In genomic region chr7:19523017-19523756, GRCm38 (mm10) we compare ENCODE assay signal across 9 mouse cellular contexts. TPM values are rescaled to one million over a fixed set of nuclear protein-coding genes. Genes with fewer than 3 reads are reported as not detected.
DNase-seq lines count a peak whose midpoint lies in the region; ATAC-seq and TF ChIP-seq lines count a peak whose summit lies in the region.
"Had no signal": no experiment of that assay in that cellular context is flagged by ENCODE, and none has a peak within 500 bp of the region (broad histone marks: within the 10 kb centered on the region; RNA-seq: fewer than 3 reads in every experiment).

No protein-coding gene starts in this region.

- peak overlapping the region; percentile 77 for H3K4me2 ChIP-seq in intestine, embryonic 16.5 days (ENCODE audit: low read depth, low read length)

- H3K36me3 ChIP-seq in heart, embryonic 10.5 days, result 0 out of 2 replicates have a peak, but pooled peaks cover under 1% of the 10 kb centered on the region
- H3K36me3 ChIP-seq in intestine, embryonic 16.5 days (ENCODE audit: control insufficient read depth, insufficient read depth, low read length), result no peaks in the 10 kb centered on the region

- TF ChIP-seq CTCF in olfactory bulb, adult 2 months (IDR thresholded peaks at IDR 0.05; ENCODE audit: insufficient read depth, low read depth, low read length), result no peak

- H3K4me3 ChIP-seq in heart, embryonic 10.5 days, result peak overlapping the region; percentile 56
- H3K4me3 ChIP-seq in intestine, embryonic 16.5 days (ENCODE audit: low read length), result peak overlapping the region; percentile 46
- H3K4me3 ChIP-seq in olfactory bulb, adult 2 months (ENCODE audit: insufficient read depth, low read depth, low read length), result peak overlapping the region; percentile 42

- H3K27me3 ChIP-seq in heart, embryonic 10.5 days (ENCODE audit: insufficient read depth, poor library complexity, severe bottlenecking), result peaks cover 82% of the 10 kb centered on the region
- peaks cover 71% of the 10 kb centered on the region for H3K27me3 ChIP-seq in intestine, embryonic 16.5 days (replicated peaks; ENCODE audit: control insufficient read depth, insufficient read depth, low read length)

- 0 out of 2 replicates have a peak, but pooled peaks have one; percentile 3 for ATAC-seq in intestine, embryonic 16.5 days

- peaks cover 33% of the 10 kb centered on the region for H3K4me1 ChIP-seq in heart, embryonic 10.5 days
- peaks cover 21% of the 10 kb centered on the region for H3K4me1 ChIP-seq in intestine, embryonic 16.5 days (ENCODE audit: control insufficient read depth, insufficient read depth, low read length)
- H3K4me1 ChIP-seq in olfactory bulb, adult 2 months (ENCODE audit: control insufficient read depth, insufficient read depth, low read length), result peaks cover 26% of the 10 kb centered on the region

- no peaks in the 10 kb centered on the region for H3K9me3 ChIP-seq in heart, embryonic 10.5 days
- no peaks in the 10 kb centered on the region for H3K9me3 ChIP-seq in intestine, embryonic 16.5 days (ENCODE audit: control insufficient read depth, low read length)

- no peak for TF ChIP-seq POLR2A in olfactory bulb, adult 2 months (IDR thresholded peaks at IDR 0.05; ENCODE audit: insufficient read depth, low read depth, low read length)

- H3K9ac ChIP-seq in intestine, embryonic 16.5 days (ENCODE audit: low read depth, low read length), result 0 out of 2 replicates have a peak overlapping the region, but pooled peaks have one; percentile 37

- intact Hi-C loops in heart, postnatal 10 days (cut with DNase I), result no loop called here

- WGBS in heart, embryonic 10.5 days, result 18% methylated on average over 72 of the region's 72 CpGs
- 8% methylated on average over 71 of the region's 72 CpGs for WGBS in intestine, embryonic 16.5 days
- 5% methylated on average over 72 of the region's 72 CpGs for WGBS in olfactory bulb, adult 2 months

- no peak for DNase-seq in heart, embryonic 10.5 days (ENCODE audit: low spot score)
- DNase-seq in heart, postnatal 10 days, result no peak
- DNase-seq in thymus, postnatal 4 days, result peak; percentile 41
- DNase-seq in thymus, postnatal 14 days, result no peak
- no peak for DNase-seq in frontal cortex, postnatal 14 days (ENCODE audit: low spot score in 2 of 2)
- no peak for DNase-seq in cerebellum, adult 8-10 months

- peak overlapping the region; percentile 65; the same call in 1 of the 2 replicates for H3K27ac ChIP-seq in heart, embryonic 10.5 days
- H3K27ac ChIP-seq in intestine, embryonic 16.5 days (ENCODE audit: low read length), result no peak overlapping the region
- H3K27ac ChIP-seq in olfactory bulb, adult 2 months (ENCODE audit: insufficient read depth, low read depth, low read length), result no peak overlapping the region

RNA-seq across cellular contexts. Expression of gene Nkpd1, which starts 5.5 kb away (rescaled TPM):
- 0.09 and 0.14 TPM in 2 replicates for polyA plus RNA-seq in heart, embryonic 10.5 days (2016; fragmentation: Nextera tagmentation; extraction: Ambion mirVana)
- not detected for total RNA-seq in heart, postnatal 10 days (2021)
- polyA plus RNA-seq in intestine, embryonic 16.5 days (2015; fragmentation: Nextera tagmentation; extraction: Ambion mirVana), result 0.06 and 0.07 TPM in 2 replicates
- polyA plus RNA-seq in olfactory bulb, adult 2 months (2012; ENCODE audit: insufficient read depth, insufficient read length, low replicate concordance, missing spikeins), result not detected in 2 replicates

RNA-seq across cellular contexts. Expression of gene Trappc6a, which starts 15.0 kb away (rescaled TPM):
- polyA plus RNA-seq in heart, embryonic 10.5 days (2016; fragmentation: Nextera tagmentation; extraction: Ambion mirVana), result 95.3 and 107 TPM in 2 replicates
- total RNA-seq in heart, postnatal 10 days (2021), result 10 to 100 TPM; 43.1 to 53.1 TPM
- 147 and 159 TPM in 2 replicates for polyA plus RNA-seq in intestine, embryonic 16.5 days (2015; fragmentation: Nextera tagmentation; extraction: Ambion mirVana)
- polyA plus RNA-seq in olfactory bulb, adult 2 months (2012; ENCODE audit: insufficient read depth, insufficient read length, low replicate concordance, missing spikeins), result not detected in 2 replicates

RNA-seq across cellular contexts. Expression of gene Bloc1s3, which starts 15.0 kb away (rescaled TPM):
- 1.5 and 2.0 TPM in 2 replicates for polyA plus RNA-seq in heart, embryonic 10.5 days (2016; fragmentation: Nextera tagmentation; extraction: Ambion mirVana)
- total RNA-seq in heart, postnatal 10 days (2021), result 1 to 10 TPM; 2.3 to 3.2 TPM
- 1.4 and 2.0 TPM in 2 replicates for polyA plus RNA-seq in intestine, embryonic 16.5 days (2015; fragmentation: Nextera tagmentation; extraction: Ambion mirVana)
- not detected in 2 replicates for polyA plus RNA-seq in olfactory bulb, adult 2 months (2012; ENCODE audit: insufficient read depth, insufficient read length, low replicate concordance, missing spikeins)

RNA-seq across cellular contexts. Expression of gene Ppp1r37, which starts 39.7 kb away (rescaled TPM):
- 17.9 and 30.0 TPM in 2 replicates for polyA plus RNA-seq in heart, embryonic 10.5 days (2016; fragmentation: Nextera tagmentation; extraction: Ambion mirVana)
- 10 to 100 TPM; 43.1 to 46.2 TPM for total RNA-seq in heart, postnatal 10 days (2021)
- polyA plus RNA-seq in intestine, embryonic 16.5 days (2015; fragmentation: Nextera tagmentation; extraction: Ambion mirVana), result 15.5 and 18.6 TPM in 2 replicates
- not detected in 2 replicates for polyA plus RNA-seq in olfactory bulb, adult 2 months (2012; ENCODE audit: insufficient read depth, insufficient read length, low replicate concordance, missing spikeins)

RNA-seq across cellular contexts. Expression of gene Zfp296, which starts 53.9 kb away (rescaled TPM):
- 0.41 and 0.69 TPM in 2 replicates for polyA plus RNA-seq in heart, embryonic 10.5 days (2016; fragmentation: Nextera tagmentation; extraction: Ambion mirVana)
- not detected for total RNA-seq in heart, postnatal 10 days (2021)
- 0.42 and 0.64 TPM in 2 replicates for polyA plus RNA-seq in intestine, embryonic 16.5 days (2015; fragmentation: Nextera tagmentation; extraction: Ambion mirVana)
- polyA plus RNA-seq in olfactory bulb, adult 2 months (2012; ENCODE audit: insufficient read depth, insufficient read length, low replicate concordance, missing spikeins), result not detected in 2 replicates
- total RNA-seq: layer of hippocampus, postnatal 10 days had no signal

Comparison
In these comparisons a context has a peak if more than half of its experiments do, and no peak if none do; other contexts are left out.
1. RNA of gene Trappc6a, which starts 15.0 kb away (polyA plus RNA-seq): 147 to 159 TPM in intestine, embryonic 16.5 days and 95.3 to 107 TPM in heart, embryonic 10.5 days; not detected in olfactory bulb, adult 2 months; every median in the first group is over 10 times any median in the second.
2. Peak in every context shown above with its lines, with median percentiles within 50 percentile points of each other: H3K4me3 ChIP-seq.